Mouse (Mus musculus): ENCODE measurements around the gene Smoc1.

Gene Smoc1

DNA sequence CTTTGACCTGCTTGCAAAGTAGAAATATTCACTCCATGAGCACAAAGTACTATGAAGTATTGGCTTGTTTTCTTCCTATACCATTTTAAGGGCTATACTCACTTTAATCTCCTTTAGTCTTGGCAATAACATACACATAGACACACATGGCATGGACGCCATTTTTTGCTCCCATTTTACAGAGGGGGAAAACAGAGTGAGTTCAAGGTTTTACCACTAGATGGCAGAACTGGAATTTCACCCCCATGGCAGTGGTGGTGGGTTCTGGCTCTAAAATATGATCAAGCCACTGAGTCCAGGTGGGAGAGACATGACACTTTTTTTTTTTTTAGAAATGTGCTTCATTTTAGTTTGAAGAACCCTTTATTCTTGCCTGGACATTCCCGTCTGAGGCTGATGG lies 1.6 kb upstream of the Smoc1 start:
- DNase-seq: no peak

DNA sequence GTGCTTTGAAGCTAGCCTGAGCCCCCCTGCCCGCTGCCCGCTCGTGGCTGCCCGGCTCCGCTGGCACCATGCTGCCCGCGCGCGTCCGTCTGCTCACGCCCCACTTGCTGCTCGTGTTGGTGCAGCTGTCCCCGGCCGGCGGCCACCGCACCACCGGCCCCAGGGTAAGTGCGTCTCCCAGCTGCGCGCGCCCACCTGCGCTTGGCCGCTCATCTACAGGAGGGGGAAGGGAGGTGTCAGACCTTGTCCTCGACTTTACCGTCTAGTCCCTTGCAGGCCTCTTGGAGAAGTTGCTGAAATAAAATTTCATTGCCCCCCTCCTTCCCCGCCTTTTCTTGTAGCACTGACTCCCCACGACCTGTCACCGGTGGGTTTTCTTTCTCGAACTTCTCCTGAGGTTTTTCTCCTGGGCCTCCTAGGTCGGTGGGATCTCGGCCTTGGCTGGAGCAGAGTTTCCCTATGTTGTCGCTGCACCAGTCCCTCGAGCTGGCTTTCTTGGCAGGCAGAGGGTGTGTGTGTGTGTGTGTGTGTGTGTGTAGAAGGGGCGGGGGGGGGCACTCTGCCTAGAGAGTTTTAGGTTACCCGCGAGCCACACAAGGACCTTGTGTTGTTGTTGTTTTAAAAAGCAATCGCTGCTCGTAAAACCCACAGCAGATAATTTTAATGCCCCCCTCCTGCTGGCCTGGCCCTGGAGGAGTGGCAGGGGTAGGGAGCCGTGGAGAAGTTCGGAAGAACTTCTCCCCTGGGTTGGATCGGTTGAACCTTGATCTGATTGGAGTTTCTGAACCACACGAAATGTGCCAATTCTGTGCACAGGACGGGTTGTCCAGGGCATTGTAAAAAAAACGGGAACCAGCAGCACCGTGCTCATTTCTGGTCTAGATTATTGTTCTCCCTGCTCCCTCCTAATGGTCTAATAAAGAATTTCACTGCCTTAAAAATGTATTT lies 661 bp downstream of the Smoc1 start:
- DNase-seq: peak in 1 of 2 experiments; percentile 6

DNA sequence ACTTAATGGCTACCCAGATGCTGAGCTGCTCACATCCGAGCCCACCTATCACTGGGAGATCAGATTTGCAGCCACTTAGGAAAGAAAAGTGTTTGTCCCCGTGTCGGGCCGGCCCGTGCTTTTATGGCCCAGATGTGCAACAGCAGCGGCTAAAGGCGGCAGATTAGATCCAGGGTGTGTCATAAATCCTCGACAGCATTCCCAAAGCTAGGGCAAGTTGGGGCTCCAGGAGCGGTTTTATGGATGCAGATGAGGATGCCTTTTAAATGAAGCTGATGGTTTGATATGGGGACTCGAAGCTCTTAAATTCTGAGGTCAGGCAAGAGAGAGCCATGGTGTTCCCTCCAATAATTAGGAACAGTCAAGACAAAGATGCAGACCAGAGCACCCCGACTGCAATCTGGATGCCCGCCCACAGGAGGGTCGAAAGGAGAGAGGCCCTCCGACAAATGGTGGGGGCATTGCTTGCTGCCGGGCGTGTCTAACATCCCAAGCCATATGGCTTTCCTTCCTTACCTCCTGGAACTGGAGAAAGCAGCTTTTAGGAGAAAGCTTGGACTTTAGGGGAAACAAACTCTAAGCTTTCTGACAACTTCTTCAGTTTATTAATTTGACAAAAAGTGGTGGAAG lies 1.8 kb downstream of the Smoc1 start:
- DNase-seq: no peak

GRCm38 (mm10) chr12:81029731-81030130 lies 3.1 kb downstream of the Smoc1 start:
- no peak for DNase-seq

DNA sequence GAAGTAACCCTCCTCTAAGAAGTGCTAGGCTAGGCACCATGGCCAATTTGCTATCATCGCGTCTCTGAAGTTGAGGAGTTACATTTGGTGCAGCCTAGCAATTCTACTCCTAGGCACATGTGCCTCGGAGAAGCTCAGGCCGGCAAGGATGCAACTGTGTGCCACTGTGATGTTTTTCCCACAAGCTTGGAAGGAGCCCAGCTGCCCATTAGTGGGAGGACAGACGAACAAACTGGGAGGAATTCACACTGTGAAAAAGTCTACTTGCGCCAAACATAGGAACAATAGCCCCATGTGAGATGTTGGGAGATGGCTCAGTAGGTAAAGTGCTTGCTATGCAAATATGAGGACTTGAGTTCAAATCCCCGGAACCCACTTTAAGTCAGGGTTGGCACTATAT lies 5.0 kb downstream of the Smoc1 start:
- DNase-seq: no peak

- no peak for DNase-seq
Observed at GRCm38 (mm10) chr12:81033389-81034041, 6.9 kb downstream of the Smoc1 start.

DNA sequence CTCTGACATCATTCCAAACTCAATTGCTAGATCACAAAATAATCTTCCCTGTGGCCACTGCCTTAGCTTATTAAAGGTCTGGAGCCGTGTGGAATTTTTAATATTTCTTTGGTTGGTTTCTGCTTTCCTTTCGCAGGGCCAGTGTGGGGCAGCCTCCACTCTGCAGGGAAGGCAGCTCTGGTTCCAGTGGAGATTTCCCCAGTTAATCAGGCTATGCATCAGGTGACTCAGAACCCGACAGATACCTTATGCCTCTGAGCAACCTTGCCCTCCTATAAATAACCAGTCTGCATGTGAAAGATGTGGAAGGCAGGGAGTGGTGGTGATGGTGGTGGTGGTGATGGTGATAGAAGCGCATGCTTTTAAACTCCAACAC lies 7.4 kb downstream of the Smoc1 start:
- no peak for DNase-seq

GRCm38 (mm10) chr12:81035850-81036249 lies 9.2 kb downstream of the Smoc1 start:
- DNase-seq: no peak

DNA sequence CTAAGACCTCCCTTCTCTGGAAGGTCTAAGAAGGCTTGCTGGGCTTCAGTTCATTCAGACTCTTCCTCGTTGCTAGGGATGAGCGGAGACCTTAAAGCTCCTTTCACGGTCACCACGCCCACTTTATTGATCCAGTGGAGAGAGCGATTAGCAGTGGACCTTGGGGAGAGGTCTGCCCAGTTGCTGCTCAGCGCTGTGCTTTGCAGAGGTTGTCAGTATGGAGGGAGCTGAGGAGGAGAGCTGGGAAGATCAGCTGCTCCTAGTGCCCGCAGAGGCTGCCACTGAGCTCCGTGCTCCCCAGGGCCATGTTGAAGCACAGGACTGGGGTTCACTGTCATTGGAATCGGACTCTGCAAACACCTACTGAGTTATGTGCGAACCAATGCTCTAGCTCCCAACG lies 17.0 kb downstream of the Smoc1 start:
- no peak for DNase-seq

DNA sequence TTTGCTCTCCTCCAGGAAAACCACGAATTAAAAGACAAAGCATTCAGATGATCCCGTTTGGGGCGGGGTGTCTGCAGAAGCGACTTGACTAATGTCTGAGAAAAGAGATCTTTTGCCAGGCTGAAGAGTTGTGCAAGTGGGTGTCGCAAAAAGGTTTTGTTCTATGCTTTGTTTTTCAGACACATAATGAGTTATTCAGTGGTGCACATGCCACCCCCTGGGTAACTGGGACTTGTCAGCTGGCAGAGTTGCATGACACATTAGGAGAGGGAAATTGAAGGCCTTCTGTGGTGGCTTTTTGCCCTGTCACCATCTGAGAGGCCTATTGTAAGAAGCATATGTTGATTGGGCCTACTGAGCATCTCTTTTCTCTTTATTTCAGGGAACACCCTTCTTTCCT lies 20.3 kb downstream of the Smoc1 start:
- no peak for DNase-seq

- DNase-seq: no peak
Observed at GRCm38 (mm10) chr12:81049661-81050060, 23.1 kb downstream of the Smoc1 start.

DNA sequence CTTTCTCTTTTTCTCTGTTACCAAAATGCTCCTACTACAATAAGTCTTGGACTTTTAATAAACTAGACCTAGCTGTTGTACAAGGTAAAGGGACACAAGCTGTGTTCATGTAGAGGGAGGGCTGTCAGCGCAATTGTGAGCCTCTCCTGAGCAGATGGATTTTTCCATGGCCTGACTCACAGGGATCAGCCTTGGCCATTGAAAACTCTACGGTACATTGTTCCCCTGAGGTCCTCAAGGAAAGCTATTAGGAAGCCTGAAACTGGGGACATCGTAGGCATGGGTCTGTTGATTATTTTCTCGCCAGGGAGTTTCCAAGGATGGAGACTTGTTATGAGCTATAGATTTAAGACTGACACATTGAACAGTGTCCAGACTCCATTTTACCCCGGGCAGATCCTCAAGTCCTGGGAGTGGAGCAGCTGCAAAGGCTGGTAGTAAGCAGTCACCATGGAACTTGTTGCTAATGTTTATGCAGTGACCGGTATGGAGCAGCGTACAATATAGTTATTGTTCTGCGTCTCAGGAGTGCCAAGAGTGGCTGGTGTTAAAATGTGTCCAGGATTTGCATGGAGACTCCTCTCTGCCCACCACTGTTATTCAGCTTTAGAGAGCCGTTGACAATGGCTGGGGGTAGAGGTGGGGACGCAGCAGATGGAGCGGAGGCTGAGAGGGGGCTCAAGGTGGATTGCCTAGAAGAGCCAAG lies 28.5 kb downstream of the Smoc1 start:
- DNase-seq: no peak

DNA sequence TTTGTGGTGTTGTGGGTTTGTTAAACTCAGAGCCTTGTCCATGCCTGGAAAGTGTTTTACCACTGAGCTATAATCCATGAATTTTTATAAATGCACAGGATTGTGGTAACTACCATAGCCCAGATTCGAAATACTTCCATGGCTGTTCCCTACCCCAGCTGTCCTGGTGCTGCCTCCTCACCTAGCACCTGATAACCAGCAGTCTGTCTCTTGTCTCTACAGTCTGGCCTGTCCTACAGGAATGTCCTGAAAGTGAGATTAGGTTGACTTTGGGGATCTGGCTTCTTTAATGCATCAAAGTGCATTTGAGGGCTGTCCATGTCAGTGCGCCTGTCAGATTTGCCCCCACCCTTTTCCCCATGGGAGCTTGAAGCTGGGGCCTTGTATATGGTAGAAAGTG lies 29.2 kb downstream of the Smoc1 start:
- no peak for DNase-seq

- no peak for DNase-seq
Observed at GRCm38 (mm10) chr12:81057619-81058018, 31.0 kb downstream of the Smoc1 start.

DNA sequence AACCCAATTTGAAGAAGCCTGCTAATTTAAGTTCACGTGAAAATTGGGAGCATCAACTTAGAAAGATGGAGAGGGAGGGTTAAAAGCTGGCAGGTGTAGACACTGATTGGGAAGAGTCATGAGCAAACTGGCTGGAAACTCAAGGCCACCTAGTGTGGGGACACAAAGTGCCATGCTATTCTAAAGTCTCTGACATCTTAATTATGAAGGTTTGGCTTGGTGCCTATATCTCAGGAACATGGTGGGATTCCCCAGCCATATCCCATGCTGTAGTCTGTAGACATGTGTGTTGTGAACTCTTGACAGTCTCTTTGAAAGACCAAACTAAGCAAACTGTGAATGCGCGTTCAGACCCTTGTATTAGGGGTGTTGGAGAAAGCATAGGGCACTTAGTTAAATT lies 32.0 kb downstream of the Smoc1 start:
- DNase-seq: no peak

DNA sequence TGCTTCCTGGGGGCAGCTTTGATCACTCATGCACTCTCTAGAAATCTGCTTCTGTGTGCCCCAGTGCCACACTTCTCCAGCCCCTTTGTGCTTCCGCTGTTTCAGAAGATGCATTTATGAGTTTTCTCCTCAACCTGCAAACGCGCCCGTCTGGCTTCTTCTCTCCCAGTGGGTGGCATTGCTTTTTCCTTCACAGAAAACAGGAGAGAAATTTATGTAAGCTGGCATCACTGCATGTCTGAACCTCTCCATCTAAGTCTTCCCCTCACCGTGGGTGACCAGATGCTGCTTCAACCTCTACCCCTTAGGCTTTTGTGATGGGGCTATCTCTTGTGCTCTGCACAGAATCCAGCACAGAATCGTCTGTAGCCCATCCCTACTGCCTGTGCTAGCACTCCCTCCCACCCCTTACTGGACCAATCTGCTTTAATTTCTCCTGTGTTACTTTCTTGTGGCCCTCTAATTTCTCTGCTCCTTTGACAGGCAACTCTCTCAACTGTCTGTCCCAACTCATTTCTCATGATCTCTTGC lies 35.3 kb downstream of the Smoc1 start:
- DNase-seq: no peak

DNA sequence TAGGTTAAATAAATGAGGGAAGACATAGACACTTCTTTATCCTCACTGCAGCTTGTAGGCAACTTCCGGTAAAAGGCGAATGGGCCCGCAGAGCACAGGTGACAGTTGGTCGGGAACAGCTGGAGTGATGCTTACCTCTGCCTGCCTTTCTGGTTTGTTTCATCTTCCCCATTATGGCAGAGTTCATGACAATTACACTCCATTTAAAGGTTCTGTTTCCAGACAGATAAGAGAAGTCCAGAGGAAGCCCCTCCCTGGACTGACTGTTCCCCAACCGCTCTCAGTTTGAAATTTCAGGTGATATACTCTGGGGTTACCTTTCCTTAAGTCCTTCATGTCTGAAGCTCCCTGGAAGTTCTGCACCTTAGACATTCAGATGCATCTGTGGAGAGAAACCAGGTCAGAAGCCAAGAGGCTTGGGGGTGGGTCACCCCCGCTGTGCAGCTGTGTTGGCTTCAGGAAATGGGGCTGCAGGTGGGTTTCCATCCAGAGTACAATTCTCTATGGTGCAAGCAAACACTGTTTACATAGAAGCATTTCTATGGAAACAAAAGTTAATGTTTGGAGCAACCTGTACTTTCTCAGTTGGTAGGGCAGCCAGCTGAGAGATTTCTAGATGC lies 36.8 kb downstream of the Smoc1 start:
- no peak for DNase-seq

DNA sequence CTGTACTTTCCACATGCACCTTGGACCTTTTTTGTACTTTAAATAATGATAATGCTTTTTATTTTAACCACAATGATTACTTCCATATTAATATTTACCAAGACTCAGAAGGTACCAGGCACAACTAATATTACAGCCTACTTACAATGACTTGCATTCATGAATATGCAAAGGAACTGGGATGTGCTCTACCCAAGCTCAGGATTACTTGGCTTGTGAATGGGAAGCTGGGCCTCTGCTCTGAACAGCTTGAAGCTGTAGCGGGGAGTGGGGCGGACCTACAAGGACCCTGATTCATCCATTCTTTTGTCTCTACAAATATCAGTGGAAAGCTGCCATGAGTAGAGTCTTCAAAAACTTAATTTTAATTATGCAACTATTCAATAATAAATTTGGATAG lies 47.5 kb downstream of the Smoc1 start:
- DNase-seq: no peak

DNA sequence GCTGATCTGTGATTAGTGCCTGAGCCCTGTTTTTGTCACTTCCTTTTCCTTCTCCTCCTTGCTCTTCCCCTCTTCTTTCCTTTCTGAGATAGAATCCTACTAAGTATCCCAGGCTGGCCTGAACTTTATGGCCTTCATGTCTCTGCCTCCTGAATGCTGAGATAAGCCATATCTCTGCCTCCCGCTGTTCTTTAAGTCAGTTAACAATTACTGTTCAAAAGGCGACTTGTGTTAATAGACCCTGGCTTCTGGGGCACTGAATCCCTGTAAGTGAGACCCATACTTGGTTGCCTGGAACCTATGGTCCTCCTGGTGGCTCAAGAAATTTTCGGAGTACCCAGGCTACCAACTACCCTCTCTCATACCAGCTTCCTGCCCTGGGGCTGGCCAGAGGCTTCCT lies 48.3 kb downstream of the Smoc1 start:
- DNase-seq: no peak

DNA sequence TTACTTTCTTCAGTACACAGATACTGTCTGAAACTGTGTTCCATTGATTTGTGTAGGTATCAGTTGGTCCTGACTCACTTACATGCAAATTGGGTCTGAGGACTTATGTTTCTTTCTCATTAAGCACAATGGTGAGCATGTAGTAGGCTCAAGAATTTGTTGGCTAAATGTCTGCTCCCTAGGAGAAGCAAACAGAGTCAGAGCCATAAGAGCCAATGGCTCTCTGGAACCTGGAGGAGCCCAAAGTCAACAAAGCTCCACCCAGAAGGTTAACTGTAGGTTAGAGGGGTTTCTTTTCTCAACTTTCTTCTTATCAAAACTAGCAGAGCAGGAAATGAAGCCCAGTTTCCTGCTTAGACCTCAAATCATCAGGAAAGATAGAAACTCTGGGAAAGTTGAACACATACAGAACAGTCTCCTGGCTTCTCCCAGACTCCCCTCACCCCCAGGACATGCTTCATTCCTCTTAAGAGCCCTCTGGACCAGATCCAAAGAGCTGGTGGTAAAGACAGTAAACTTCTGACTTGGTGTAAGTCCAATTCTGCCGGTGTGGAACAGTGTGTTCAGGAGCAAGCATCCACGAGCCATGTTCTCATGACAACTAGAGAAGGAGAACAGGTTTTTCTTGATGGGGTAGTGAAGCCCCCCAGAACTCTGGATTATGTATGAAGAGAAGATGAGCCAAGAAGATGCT lies 51.5 kb downstream of the Smoc1 start:
- DNase-seq: no peak

GRCm38 (mm10) chr12:81080345-81080744 lies 53.7 kb downstream of the Smoc1 start:
- DNase-seq: no peak

DNA sequence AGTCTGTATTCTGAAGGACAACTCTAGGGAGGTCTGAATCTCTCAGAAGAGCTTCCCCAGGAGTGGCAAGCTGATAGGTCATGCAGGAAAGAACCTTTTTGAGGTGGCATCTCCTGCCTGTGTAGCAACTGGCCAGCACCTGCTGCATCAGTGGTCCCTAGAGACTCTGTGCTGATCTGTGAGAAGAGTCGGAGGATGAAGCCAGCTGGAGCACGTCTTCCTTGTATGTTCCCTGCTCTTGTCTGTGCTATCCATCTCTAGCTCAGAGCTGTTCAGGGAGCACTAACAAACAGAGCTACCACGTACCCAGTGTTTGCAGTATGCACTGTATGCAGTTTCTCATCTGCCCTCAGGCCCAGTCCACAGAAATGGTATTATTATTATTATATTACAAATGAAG lies 54.4 kb downstream of the Smoc1 start:
- DNase-seq: no peak
